Mouse (Mus musculus): ENCODE measurements around the gene Patj. TPM values are rescaled to one million over a fixed set of nuclear protein-coding genes. Genes with fewer than 3 reads are reported as not detected.
"Not testable (repeated sequence)": the region's sequence is repeated elsewhere in the genome, so short reads cannot be mapped to it uniquely, and the experiment has no call there.

Gene Patj
- polyA plus RNA-seq, 1 experiment from 2014 or later: 6.7 TPM

- Histone ChIP-seq H3K4me2 (no peak overlapping the region), H3K4me3 (no peak overlapping the region), H3K9ac (no peak overlapping the region), H3K27me3 (no peaks in the 10 kb centered on the region), H3K9me3 (no peaks in the 10 kb centered on the region), H3K36me3 (no peaks in the 10 kb centered on the region), H3K4me1 (replicated peaks) (peaks cover 21% of the 10 kb centered on the region), H3K27ac (no peak overlapping the region)
- no peak for ATAC-seq (ENCODE audit: low FRiP score)
- 73% methylated on average over 6 of the region's 6 CpGs for WGBS
Measured at GRCm38 (mm10) chr4:98603131-98603530, 207.5 kb downstream of the Patj start.

GRCm38 (mm10) chr4:98610501-98610900, 214.9 kb downstream of the Patj start:
- 96% methylated on average over 2 of the region's 2 CpGs for WGBS
- Histone ChIP-seq H3K9ac (no peak overlapping the region), H3K9me3 (no peaks in the 10 kb centered on the region), H3K4me1 (replicated peaks) (no peaks in the 10 kb centered on the region), H3K4me3 (no peak overlapping the region), H3K36me3 (no peaks in the 10 kb centered on the region), H3K27me3 (no peaks in the 10 kb centered on the region), H3K4me2 (no peak overlapping the region), H3K27ac (no peak overlapping the region)
- ATAC-seq (ENCODE audit: low FRiP score): no peak

- no peak overlapping the region for H3K27ac ChIP-seq
- 92% methylated on average over 3 of the region's 3 CpGs for WGBS
Measured at GRCm38 (mm10) chr4:98614395-98614794, 218.8 kb downstream of the Patj start.

GRCm38 (mm10) chr4:98619199-98619598, 223.6 kb downstream of the Patj start:
- Histone ChIP-seq H3K4me2 (no peak overlapping the region), H3K27ac (no peak overlapping the region), H3K36me3 (no peaks in the 10 kb centered on the region), H3K9ac (no peak overlapping the region), H3K4me3 (no peak overlapping the region), H3K27me3 (no peaks in the 10 kb centered on the region), H3K9me3 (no peaks in the 10 kb centered on the region), H3K4me1 (replicated peaks) (peaks cover 18% of the 10 kb centered on the region; the same call in 1 of the 2 replicates)
- WGBS: 85% methylated on average over 6 of the region's 6 CpGs
- no peak for ATAC-seq (ENCODE audit: low FRiP score)

More at GRCm38 (mm10) chr4:98614395-98614794, 218.8 kb downstream of the Patj start:
- Histone ChIP-seq H3K36me3 (no peaks in the 10 kb centered on the region), H3K4me3 (no peak overlapping the region), H3K4me2 (no peak overlapping the region), H3K4me1 (replicated peaks) (no peaks in the 10 kb centered on the region), H3K9me3 (no peaks in the 10 kb centered on the region), H3K27me3 (no peaks in the 10 kb centered on the region), H3K9ac (no peak overlapping the region)
- no peak for ATAC-seq (ENCODE audit: low FRiP score)

GRCm38 (mm10) chr4:98620986-98621784, 225.6 kb downstream of the Patj start:
- H3K9me3 ChIP-seq: no peaks in the 10 kb centered on the region
- H3K9ac ChIP-seq: no peak overlapping the region
- no peak overlapping the region for H3K4me2 ChIP-seq
- no peaks in the 10 kb centered on the region for H3K27me3 ChIP-seq
- 68% methylated on average over 9 of the region's 9 CpGs for WGBS
- no peak for ATAC-seq (ENCODE audit: low FRiP score)
- no peak overlapping the region for H3K4me3 ChIP-seq
- peaks cover 18% of the 10 kb centered on the region; the same call in 1 of the 2 replicates for H3K4me1 ChIP-seq (replicated peaks)
- H3K27ac ChIP-seq: no peak overlapping the region
- H3K36me3 ChIP-seq: no peaks in the 10 kb centered on the region

- H3K36me3 ChIP-seq: no peaks in the 10 kb centered on the region
- no peak overlapping the region for H3K4me3 ChIP-seq
- no peaks in the 10 kb centered on the region for H3K27me3 ChIP-seq
- WGBS: 76% methylated on average over 1 of the region's 1 CpGs
- peaks cover 18% of the 10 kb centered on the region; the same call in 1 of the 2 replicates for H3K4me1 ChIP-seq (replicated peaks)
- H3K9ac ChIP-seq: no peak overlapping the region
- ATAC-seq (ENCODE audit: low FRiP score): no peak
- no peak overlapping the region for H3K27ac ChIP-seq
- no peaks in the 10 kb centered on the region for H3K9me3 ChIP-seq
- no peak overlapping the region for H3K4me2 ChIP-seq
Measured at GRCm38 (mm10) chr4:98622180-98622579, 226.6 kb downstream of the Patj start.

- peak overlapping the region; percentile 60 for H3K27ac ChIP-seq
- WGBS: 20% methylated on average over 3 of the region's 3 CpGs
Measured at GRCm38 (mm10) chr4:98622996-98623673, 227.6 kb downstream of the Patj start.

GRCm38 (mm10) chr4:98628286-98628685, 232.7 kb downstream of the Patj start:
- no peak for ATAC-seq (ENCODE audit: low FRiP score)
- Histone ChIP-seq H3K4me2 (no peak overlapping the region), H3K9me3 (no peaks in the 10 kb centered on the region), H3K9ac (no peak overlapping the region), H3K27ac (no peak overlapping the region), H3K4me3 (no peak overlapping the region), H3K36me3 (no peaks in the 10 kb centered on the region), H3K4me1 (replicated peaks) (peaks cover 3% of the 10 kb centered on the region; the same call in 1 of the 2 replicates), H3K27me3 (no peaks in the 10 kb centered on the region)
- WGBS: 94% methylated on average over 6 of the region's 6 CpGs

More at GRCm38 (mm10) chr4:98622996-98623673, 227.6 kb downstream of the Patj start:
- H3K27me3 ChIP-seq: no peaks in the 10 kb centered on the region
- ATAC-seq (ENCODE audit: low FRiP score): peak; percentile 47
- H3K9ac ChIP-seq: no peak overlapping the region
- no peak overlapping the region for H3K4me2 ChIP-seq
- H3K36me3 ChIP-seq: no peaks in the 10 kb centered on the region
- no peaks in the 10 kb centered on the region for H3K9me3 ChIP-seq
- H3K4me1 ChIP-seq (replicated peaks): peaks cover 18% of the 10 kb centered on the region; the same call in 1 of the 2 replicates
- no peak overlapping the region for H3K4me3 ChIP-seq

GRCm38 (mm10) chr4:98629217-98629616, 233.6 kb downstream of the Patj start:
- H3K27me3 ChIP-seq; H3K4me1 ChIP-seq (replicated peaks); H3K4me2 ChIP-seq; ATAC-seq (ENCODE audit: low FRiP score); H3K4me3 ChIP-seq; H3K27ac ChIP-seq; H3K36me3 ChIP-seq; H3K9me3 ChIP-seq; H3K9ac ChIP-seq: not testable (repeated sequence)

GRCm38 (mm10) chr4:98635140-98635837, 239.7 kb downstream of the Patj start:
- ATAC-seq (ENCODE audit: low FRiP score): no peak
- Histone ChIP-seq H3K4me2 (no peak overlapping the region), H3K27ac (no peak overlapping the region), H3K27me3 (no peaks in the 10 kb centered on the region), H3K9me3 (no peaks in the 10 kb centered on the region), H3K4me3 (no peak overlapping the region), H3K36me3 (0 out of 2 replicates have a peak, but pooled peaks cover 4% of the 10 kb centered on the region), H3K4me1 (replicated peaks) (no peaks in the 10 kb centered on the region), H3K9ac (no peak overlapping the region)
- 85% methylated on average over 18 of the region's 18 CpGs for WGBS

- H3K9me3 ChIP-seq: no peaks in the 10 kb centered on the region
- no peaks in the 10 kb centered on the region for H3K4me1 ChIP-seq (replicated peaks)
- no peak overlapping the region for H3K4me2 ChIP-seq
- no peak for ATAC-seq (ENCODE audit: low FRiP score)
- no peak overlapping the region for H3K4me3 ChIP-seq
- WGBS: 94% methylated on average over 8 of the region's 8 CpGs
- H3K27me3 ChIP-seq: no peaks in the 10 kb centered on the region
- H3K27ac ChIP-seq: no peak overlapping the region
- no peak overlapping the region for H3K9ac ChIP-seq
- H3K36me3 ChIP-seq: 0 out of 2 replicates have a peak, but pooled peaks cover 4% of the 10 kb centered on the region
Measured at GRCm38 (mm10) chr4:98638731-98639130, 243.1 kb downstream of the Patj start.

- no peak overlapping the region for H3K9ac ChIP-seq
- 77% methylated on average over 7 of the region's 7 CpGs for WGBS
- H3K27me3 ChIP-seq: no peaks in the 10 kb centered on the region
- no peak overlapping the region for H3K4me3 ChIP-seq
- 0 out of 2 replicates have a peak, but pooled peaks cover 4% of the 10 kb centered on the region for H3K4me1 ChIP-seq (replicated peaks)
- H3K9me3 ChIP-seq: no peaks in the 10 kb centered on the region
- no peak for ATAC-seq (ENCODE audit: low FRiP score)
- peaks cover 5% of the 10 kb centered on the region; the same call in 1 of the 2 replicates for H3K36me3 ChIP-seq
- no peak overlapping the region for H3K4me2 ChIP-seq
- no peak overlapping the region for H3K27ac ChIP-seq
Measured at GRCm38 (mm10) chr4:98653650-98654049, 258.1 kb downstream of the Patj start.

Measured in hindbrain, embryonic 13.5 days (tissue).